Mouse (Mus musculus): ENCODE measurements around the gene Raet1e. TPM values are rescaled to one million over a fixed set of nuclear protein-coding genes. Genes with fewer than 3 reads are reported as not detected.
"Not testable (repeated sequence)": the region's sequence is repeated elsewhere in the genome, so short reads cannot be mapped to it uniquely, and the experiment has no call there.

Raet1e gene
- total and polyA plus RNA-seq, 2 experiments from 2014 or later = 0.16 TPM; not detected in 1

GRCm38 (mm10) chr10:22357373-22357772 is 199.0 kb downstream of the Raet1e start:
- H3K36me3 ChIP-seq (ENCODE audit: insufficient read depth); H3K9me3 ChIP-seq (ENCODE audit: low read length); H3K27me3 ChIP-seq (ENCODE audit: insufficient read depth, low read length); H3K27ac ChIP-seq (ENCODE audit: low read depth, low read length); H3K4me1 ChIP-seq (ENCODE audit: insufficient read depth); H3K4me3 ChIP-seq (ENCODE audit: low read depth, low read length); ATAC-seq; H3K4me2 ChIP-seq (ENCODE audit: low read depth); H3K9ac ChIP-seq; DNase-seq: not testable (repeated sequence)
- WGBS = 79% methylated on average over 1 of the region's 1 CpGs

- H3K4me2 ChIP-seq (ENCODE audit: low read depth); ATAC-seq; H3K9me3 ChIP-seq (ENCODE audit: low read length); H3K27me3 ChIP-seq (ENCODE audit: insufficient read depth, low read length); DNase-seq; H3K36me3 ChIP-seq (ENCODE audit: insufficient read depth); H3K4me1 ChIP-seq (ENCODE audit: insufficient read depth); H3K9ac ChIP-seq; H3K27ac ChIP-seq (ENCODE audit: low read depth, low read length); H3K4me3 ChIP-seq (ENCODE audit: low read depth, low read length): not testable (repeated sequence)
- 76% methylated on average over 3 of the region's 3 CpGs for WGBS
Observed at GRCm38 (mm10) chr10:22360252-22360651, 201.9 kb downstream of the Raet1e start, which contains the start of gene Raet1d. Gene Raet1d (plus strand): TSS chr10:22360552.

- H3K27ac ChIP-seq (ENCODE audit: low read depth, low read length); H3K36me3 ChIP-seq (ENCODE audit: insufficient read depth); DNase-seq; H3K4me3 ChIP-seq (ENCODE audit: low read depth, low read length); H3K4me1 ChIP-seq (ENCODE audit: insufficient read depth); H3K27me3 ChIP-seq (ENCODE audit: insufficient read depth, low read length); ATAC-seq; H3K4me2 ChIP-seq (ENCODE audit: low read depth); H3K9me3 ChIP-seq (ENCODE audit: low read length); H3K9ac ChIP-seq: not testable (repeated sequence)
- WGBS = 57% methylated on average over 2 of the region's 2 CpGs
Observed at GRCm38 (mm10) chr10:22360957-22361356, 202.6 kb downstream of the Raet1e start.

GRCm38 (mm10) chr10:22361415-22362352 is 203.3 kb downstream of the Raet1e start:
- not testable (repeated sequence) for DNase-seq; H3K27me3 ChIP-seq (ENCODE audit: insufficient read depth, low read length); H3K36me3 ChIP-seq (ENCODE audit: insufficient read depth); H3K9ac ChIP-seq; H3K4me1 ChIP-seq (ENCODE audit: insufficient read depth); H3K27ac ChIP-seq (ENCODE audit: low read depth, low read length); H3K4me3 ChIP-seq (ENCODE audit: low read depth, low read length); H3K9me3 ChIP-seq (ENCODE audit: low read length)
- 2% methylated on average over 7 of the region's 15 CpGs for WGBS
- peak overlapping the region; percentile 34 for H3K4me2 ChIP-seq (ENCODE audit: low read depth)
- ATAC-seq = peak; percentile 71

GRCm38 (mm10) chr10:22362466-22362865 is 204.1 kb downstream of the Raet1e start:
- H3K36me3 ChIP-seq (ENCODE audit: insufficient read depth); H3K27me3 ChIP-seq (ENCODE audit: insufficient read depth, low read length); ATAC-seq; H3K4me2 ChIP-seq (ENCODE audit: low read depth); H3K4me1 ChIP-seq (ENCODE audit: insufficient read depth); H3K9me3 ChIP-seq (ENCODE audit: low read length); H3K9ac ChIP-seq; H3K4me3 ChIP-seq (ENCODE audit: low read depth, low read length); DNase-seq; H3K27ac ChIP-seq (ENCODE audit: low read depth, low read length): not testable (repeated sequence)
- 88% methylated on average over 2 of the region's 2 CpGs for WGBS

- H3K27ac ChIP-seq (ENCODE audit: low read depth, low read length); H3K36me3 ChIP-seq (ENCODE audit: insufficient read depth); H3K4me3 ChIP-seq (ENCODE audit: low read depth, low read length); H3K9ac ChIP-seq; H3K4me1 ChIP-seq (ENCODE audit: insufficient read depth); H3K4me2 ChIP-seq (ENCODE audit: low read depth); DNase-seq; H3K9me3 ChIP-seq (ENCODE audit: low read length); ATAC-seq; H3K27me3 ChIP-seq (ENCODE audit: insufficient read depth, low read length): not testable (repeated sequence)
- 84% methylated on average over 2 of the region's 2 CpGs for WGBS
Observed at GRCm38 (mm10) chr10:22364915-22365314, 206.5 kb downstream of the Raet1e start.

GRCm38 (mm10) chr10:22381226-22381625 is 222.9 kb downstream of the Raet1e start:
- not testable (repeated sequence) for H3K9me3 ChIP-seq (ENCODE audit: low read length); H3K4me3 ChIP-seq (ENCODE audit: low read depth, low read length); H3K4me1 ChIP-seq (ENCODE audit: insufficient read depth); ATAC-seq; H3K4me2 ChIP-seq (ENCODE audit: low read depth); H3K27ac ChIP-seq (ENCODE audit: low read depth, low read length); H3K36me3 ChIP-seq (ENCODE audit: insufficient read depth); H3K27me3 ChIP-seq (ENCODE audit: insufficient read depth, low read length); H3K9ac ChIP-seq; DNase-seq
- 6% methylated on average over 4 of the region's 10 CpGs for WGBS

- H3K27ac ChIP-seq (ENCODE audit: low read depth, low read length); ATAC-seq; H3K27me3 ChIP-seq (ENCODE audit: insufficient read depth, low read length); H3K36me3 ChIP-seq (ENCODE audit: insufficient read depth); H3K4me3 ChIP-seq (ENCODE audit: low read depth, low read length); H3K4me2 ChIP-seq (ENCODE audit: low read depth); H3K9ac ChIP-seq; H3K9me3 ChIP-seq (ENCODE audit: low read length); DNase-seq; H3K4me1 ChIP-seq (ENCODE audit: insufficient read depth): not testable (repeated sequence)
- 93% methylated on average over 7 of the region's 7 CpGs for WGBS
Observed at GRCm38 (mm10) chr10:22390146-22390545, 231.8 kb downstream of the Raet1e start.

GRCm38 (mm10) chr10:22391616-22392015 is 233.2 kb downstream of the Raet1e start:
- H3K4me1 ChIP-seq (ENCODE audit: insufficient read depth); H3K27me3 ChIP-seq (ENCODE audit: insufficient read depth, low read length); ATAC-seq; H3K4me3 ChIP-seq (ENCODE audit: low read depth, low read length); H3K36me3 ChIP-seq (ENCODE audit: insufficient read depth); H3K9ac ChIP-seq; H3K9me3 ChIP-seq (ENCODE audit: low read length); H3K4me2 ChIP-seq (ENCODE audit: low read depth); H3K27ac ChIP-seq (ENCODE audit: low read depth, low read length); DNase-seq: not testable (repeated sequence)
- WGBS = 89% methylated on average over 2 of the region's 5 CpGs

- WGBS = no CpG with 5 or more reads among the region's 2 CpGs
- peak; percentile 84 for ATAC-seq
- not testable (repeated sequence) for H3K9me3 ChIP-seq (ENCODE audit: low read length); H3K27ac ChIP-seq (ENCODE audit: low read depth, low read length); H3K36me3 ChIP-seq (ENCODE audit: insufficient read depth); H3K4me2 ChIP-seq (ENCODE audit: low read depth); H3K4me3 ChIP-seq (ENCODE audit: low read depth, low read length); H3K9ac ChIP-seq; DNase-seq; H3K27me3 ChIP-seq (ENCODE audit: insufficient read depth, low read length); H3K4me1 ChIP-seq (ENCODE audit: insufficient read depth)
Observed at GRCm38 (mm10) chr10:22393028-22393824, 234.9 kb downstream of the Raet1e start.

All from forebrain, postnatal 0 days (tissue).